Mouse (Mus musculus) lung, postnatal 0 days (tissue): ENCODE results near the gene Rnf31. TPM values are rescaled to one million over a fixed set of nuclear protein-coding genes. Genes with fewer than 3 reads are reported as not detected.

Experiments used
- ATAC-seq: fragments of 200-750 bp; cut with Nextera tagmentation; 2 replicates; pipeline ENCODE4 v1.8.0; 2017; ENCODE audit warnings: moderate library complexity
- DNase-seq: peaks from one replicate; pipeline ENCODE4 v3.0.0-alpha.2; 2016; ENCODE audit warnings: low spot score
- H3K27ac ChIP-seq: fragments of 300-500 bp; sonication (generic); 2 replicates; pipeline ENCODE4 v1.5.1; 2014; ENCODE audit warnings: antibody characterized with exemption, mild to moderate bottlenecking, low read length, mixed read lengths
- H3K27me3 ChIP-seq: fragments of 300-500 bp; sonication (generic); replicated peaks from 2 replicates; pipeline ENCODE4 v1.6.1; 2014; ENCODE audit warnings: low read length, mixed read lengths; ENCODE audit not compliant: insufficient read depth
- H3K36me3 ChIP-seq: fragments of 300-500 bp; sonication (generic); 2 replicates; pipeline ENCODE4 v1.6.1; 2014; ENCODE audit warnings: low read length, mixed read lengths; ENCODE audit not compliant: insufficient read depth
- H3K4me1 ChIP-seq: fragments of 300-500 bp; sonication (generic); 2 replicates; pipeline ENCODE4 v1.6.1; 2014; ENCODE audit warnings: antibody characterized with exemption, low read depth, low read length, mixed read lengths; ENCODE audit not compliant: insufficient read depth
- H3K4me2 ChIP-seq: fragments of 300-500 bp; sonication (generic); replicated peaks from 2 replicates; pipeline ENCODE4 v1.6.1; 2014; ENCODE audit warnings: low read depth, mild to moderate bottlenecking, low read length, moderate library complexity, mixed read lengths
- H3K4me3 ChIP-seq: fragments of 300-500 bp; sonication (generic); 2 replicates; pipeline ENCODE4 v1.5.1; 2014; ENCODE audit warnings: low read depth, low read length
- H3K9ac ChIP-seq: fragments of 300-500 bp; sonication (generic); replicated peaks from 2 replicates; pipeline ENCODE4 v1.6.1; 2014; ENCODE audit warnings: low read depth, mild to moderate bottlenecking
- H3K9me3 ChIP-seq: fragments of 300-500 bp; sonication (generic); 2 replicates; pipeline ENCODE4 v1.6.1; 2016; ENCODE audit warnings: low read length, mixed read lengths
- CTCF ChIP-seq: IDR thresholded peaks from 2 replicates; pipeline ENCODE4 v1.5.1; 2016; ENCODE audit warnings: antibody characterized with exemption, mild to moderate bottlenecking
- EP300 ChIP-seq: IDR thresholded peaks from 2 replicates; pipeline ENCODE4 v1.6.1; 2016; ENCODE audit warnings: antibody characterized with exemption, mild to moderate bottlenecking, control low read depth
- WGBS: fragments of 180-500 bp; shearing (Covaris S2); extraction: QIAGEN DNeasy Blood & Tissue Kit; methylation state at CpG from one replicate; pipeline ENCODE4 v1.1.7; 2014; 5-methylcytosine and 5-hydroxymethylcytosine counted together
- polyA plus RNA-seq: library from polyadenylated mRNA; unstranded; fragments of >200 nt; fragmentation: Nextera tagmentation; extraction: Ambion mirVana; gene quantifications from 2 replicates; pipeline ENCODE4 v1.2.1, GENCODE M21; 2015

The Rnf31 gene
- polyA plus RNA-seq, 1 experiment from 2014 or later, result 24.1 TPM

DNA sequence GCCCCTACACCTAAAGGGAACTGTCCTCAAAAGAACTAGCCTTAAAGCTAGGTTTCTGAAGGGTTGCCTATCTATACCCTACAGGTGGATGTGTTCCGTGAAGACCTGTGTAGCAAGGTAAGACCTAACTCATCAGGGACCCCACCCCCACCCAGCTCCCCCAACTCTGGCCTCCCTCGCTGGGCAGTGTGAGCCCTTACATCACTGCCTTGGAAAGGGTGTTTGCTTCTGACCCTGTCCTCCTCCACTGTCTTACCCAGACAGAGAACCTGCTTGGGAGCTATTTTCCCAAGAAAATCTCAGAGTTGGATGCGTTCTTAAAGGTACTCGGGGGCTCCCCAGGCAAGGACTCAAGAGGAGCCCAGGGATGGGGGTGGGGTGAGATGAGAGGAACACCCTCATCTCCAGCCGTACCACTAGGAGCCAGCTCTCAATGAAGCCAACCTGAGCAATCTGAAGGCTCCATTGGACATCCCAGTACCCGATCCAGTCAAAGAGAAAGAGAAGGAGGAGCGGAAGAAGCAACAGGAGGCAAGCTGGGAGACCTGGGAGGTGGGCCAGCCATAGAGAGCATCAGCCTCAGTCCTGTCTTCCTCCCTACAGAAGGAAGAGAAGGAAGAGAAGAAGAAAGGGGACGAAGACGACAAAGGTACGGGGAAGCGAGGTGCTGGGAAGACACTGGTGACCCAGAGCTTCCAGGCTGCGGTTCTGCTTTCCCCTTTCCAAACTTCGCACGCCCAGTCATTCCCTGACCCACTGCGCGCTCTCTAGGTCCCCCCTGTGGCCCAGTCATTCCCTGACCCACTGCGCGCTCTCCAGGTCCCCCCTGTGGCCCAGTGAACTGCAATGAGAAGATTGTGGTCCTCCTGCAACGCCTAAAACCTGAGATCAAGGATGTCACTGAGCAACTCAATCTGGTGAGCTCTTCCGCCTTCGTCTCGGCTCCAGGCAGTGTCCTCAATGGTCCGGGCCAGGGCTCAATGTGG, 11.7 kb upstream of the Rnf31 start:
- DNase-seq, result no peak
- Histone ChIP-seq H3K4me3 (no peak overlapping the region), H3K9ac (no peak overlapping the region), H3K4me2 (no peak overlapping the region), H3K27ac (no peak overlapping the region), H3K27me3 (no peaks in the 10 kb centered on the region), H3K36me3 (peaks cover 15% of the 10 kb centered on the region; the same call in 1 of the 2 replicates), H3K9me3 (no peaks in the 10 kb centered on the region), H3K4me1 (peaks cover 3% of the 10 kb centered on the region; the same call in 1 of the 2 replicates)
- TF ChIP-seq EP300 (no peak), CTCF (no peak)
- no peak for ATAC-seq
- WGBS, result 91% methylated on average over 23 of the region's 23 CpGs

DNA sequence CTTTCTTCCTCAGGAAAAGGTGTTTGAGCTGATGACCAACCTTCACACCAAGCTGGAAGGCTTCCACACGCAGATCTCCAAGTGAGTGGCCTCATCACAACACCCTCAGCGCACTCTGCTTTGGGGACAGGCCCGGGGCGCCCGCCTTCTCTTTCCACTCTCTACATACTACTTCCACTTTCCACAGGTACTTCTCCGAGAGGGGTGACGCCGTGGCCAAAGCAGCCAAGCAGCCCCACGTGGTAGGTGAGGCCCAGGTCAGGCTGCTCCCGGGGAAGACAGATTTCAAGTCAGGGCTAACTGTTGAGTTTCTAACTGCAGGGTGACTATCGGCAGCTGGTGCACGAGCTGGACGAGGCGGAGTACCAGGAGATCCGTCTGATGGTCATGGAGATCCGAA, 10.8 kb upstream of the Rnf31 start:
- 93% methylated on average over 16 of the region's 16 CpGs for WGBS
- no peak for DNase-seq

DNA sequence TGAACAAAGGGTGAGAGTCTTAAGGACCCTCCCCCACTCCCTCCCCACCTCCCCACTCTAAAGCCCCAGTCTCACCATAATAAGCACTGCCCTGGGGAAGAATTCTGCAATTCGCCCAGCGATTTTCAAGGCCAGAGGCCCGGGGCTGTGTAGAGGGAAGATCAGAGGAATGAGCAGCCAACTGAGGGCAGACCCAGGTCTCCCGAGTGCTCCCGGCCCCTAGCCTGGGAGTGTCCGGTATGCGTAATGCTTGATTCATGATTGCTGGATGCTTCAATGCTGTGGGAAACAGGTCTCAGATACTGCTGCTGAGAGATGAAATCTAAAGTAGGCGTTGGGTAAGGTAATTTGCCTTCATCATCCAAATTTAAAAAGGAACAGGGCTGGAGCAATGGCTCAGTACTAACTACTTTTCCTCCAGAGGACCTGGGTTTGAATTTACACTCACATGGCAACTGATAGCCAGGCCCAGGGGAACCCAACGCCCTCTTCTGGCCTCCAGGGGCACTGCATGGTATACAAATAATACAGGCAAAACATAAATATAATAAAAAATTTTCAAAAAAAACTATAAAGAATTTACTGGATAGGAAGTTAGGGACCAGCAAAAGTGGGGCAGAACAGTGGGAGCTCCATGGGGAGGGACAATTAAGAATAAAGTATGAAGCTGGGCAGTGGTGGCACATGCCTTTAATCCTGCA, 9.4 kb upstream of the Rnf31 start:
- no peak overlapping the region for H3K4me3 ChIP-seq
- DNase-seq (no peak), ATAC-seq (no peak)
- peaks cover 18% of the 10 kb centered on the region; the same call in 1 of the 2 replicates for H3K36me3 ChIP-seq
- no peaks in the 10 kb centered on the region for H3K9me3 ChIP-seq
- no peak overlapping the region for H3K27ac ChIP-seq
- no peaks in the 10 kb centered on the region for H3K27me3 ChIP-seq
- H3K9ac ChIP-seq, result no peak overlapping the region
- WGBS, result 78% methylated on average over 9 of the region's 9 CpGs
- H3K4me2 ChIP-seq, result no peak overlapping the region
- peak; percentile 60 for TF ChIP-seq CTCF
- no peak for TF ChIP-seq EP300
- no peaks in the 10 kb centered on the region; the same call in 1 of the 2 replicates for H3K4me1 ChIP-seq

More for the DNA sequence above, 10.8 kb upstream of the Rnf31 start:
- H3K4me2 ChIP-seq, result no peak overlapping the region
- ATAC-seq, result no peak
- H3K9me3 ChIP-seq, result no peaks in the 10 kb centered on the region
- H3K9ac ChIP-seq, result no peak overlapping the region
- H3K4me3 ChIP-seq, result no peak overlapping the region
- peaks cover 15% of the 10 kb centered on the region; the same call in 1 of the 2 replicates for H3K36me3 ChIP-seq
- H3K27ac ChIP-seq, result no peak overlapping the region
- TF ChIP-seq EP300, result no peak
- TF ChIP-seq CTCF, result no peak
- H3K4me1 ChIP-seq, result no peaks in the 10 kb centered on the region; the same call in 1 of the 2 replicates
- no peaks in the 10 kb centered on the region for H3K27me3 ChIP-seq

DNA sequence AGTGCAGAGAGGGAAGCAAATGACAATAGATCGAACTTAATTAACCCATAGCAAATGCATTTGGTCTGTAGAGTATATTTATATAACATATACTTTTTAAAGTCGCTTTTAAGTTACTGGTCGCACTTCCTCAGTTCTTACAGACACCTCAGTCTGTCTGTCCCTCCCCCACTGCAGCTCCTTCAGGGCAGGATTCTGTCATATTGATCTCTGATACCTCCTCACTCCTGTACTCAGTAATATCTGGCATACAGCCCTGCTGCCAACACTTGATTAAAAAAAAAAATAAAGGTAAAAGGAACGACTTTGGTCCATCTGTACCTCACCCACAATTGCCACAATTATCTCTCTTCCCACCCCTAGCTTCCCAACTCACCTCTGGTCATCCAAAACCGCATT, 7.2 kb upstream of the Rnf31 start:
- Histone ChIP-seq H3K27ac (no peak overlapping the region), H3K36me3 (peaks cover 18% of the 10 kb centered on the region; the same call in 1 of the 2 replicates), H3K9ac (no peak overlapping the region)

GRCm38 (mm10) chr14:55584702-55585565, 6.6 kb upstream of the Rnf31 start, which contains the start of gene Emc9:
Gene Emc9, minus strand, starts transcription at chr14:55585302.
- peak; percentile 91 for DNase-seq
- Histone ChIP-seq H3K36me3 (peaks cover 18% of the 10 kb centered on the region; the same call in 1 of the 2 replicates), H3K27ac (peak within 1 kb of the TSS; percentile 47; the same call in 1 of the 2 replicates), H3K27me3 (no peaks in the 10 kb centered on the region), H3K4me3 (peak within 1 kb of the TSS; percentile 57), H3K4me2 (peak within 1 kb of the TSS; percentile 81), H3K4me1 (no peaks in the 10 kb centered on the region; the same call in 1 of the 2 replicates), H3K9me3 (no peaks in the 10 kb centered on the region), H3K9ac (peak within 1 kb of the TSS; percentile 43; the same call in 1 of the 2 replicates)
- ATAC-seq, result peak; percentile 95
- TF ChIP-seq CTCF, result peak; percentile 7; the same call in 1 of the 2 replicates
- TF ChIP-seq EP300, result no peak
- 5% methylated on average over 42 of the region's 43 CpGs for WGBS

More for the DNA sequence above, 7.2 kb upstream of the Rnf31 start:
- Histone ChIP-seq H3K4me2 (peak overlapping the region; percentile 81), H3K4me1 (no peaks in the 10 kb centered on the region; the same call in 1 of the 2 replicates), H3K9me3 (no peaks in the 10 kb centered on the region), H3K27me3 (no peaks in the 10 kb centered on the region), H3K4me3 (peak overlapping the region; percentile 57)
- TF ChIP-seq EP300, result no peak
- TF ChIP-seq CTCF, result no peak
- ATAC-seq (no peak), DNase-seq (no peak)
- 38% methylated on average over 5 of the region's 5 CpGs for WGBS
